Mouse (Mus musculus): ENCODE measurements at regions not wholly inside any gene's neighbourhood (a gene's known extent, or its start where the extent isn't known, plus 50 kb on each side); places are given as distances from the start of the nearest gene placed in this dataset.
"Not testable (repeated sequence)": the region's sequence is repeated elsewhere in the genome, so short reads cannot be mapped to it uniquely, and the experiment has no call there.

GRCm38 (mm10) chr16:55578686-55579085 lies 260.0 kb downstream of the Nfkbiz start:
- DNase-seq: no peak

GRCm38 (mm10) chr16:55575609-55576283 lies 263.0 kb downstream of the Nfkbiz start:
- DNase-seq: not testable (repeated sequence)

GRCm38 (mm10) chr16:55571106-55571505 lies 267.6 kb downstream of the Nfkbiz start:
- DNase-seq: peak; percentile 44

GRCm38 (mm10) chr16:55570097-55570496 lies 268.6 kb downstream of the Nfkbiz start:
- DNase-seq: no peak

- no peak for DNase-seq
These were observed 258.2 kb upstream of the Zpld1 start for GRCm38 (mm10) chr16:55555821-55556535.

GRCm38 (mm10) chr16:55555224-55555623 lies 257.4 kb upstream of the Zpld1 start:
- DNase-seq: no peak

GRCm38 (mm10) chr16:55553896-55554295 lies 256.1 kb upstream of the Zpld1 start:
- DNase-seq: no peak

- no peak for DNase-seq
These were observed 253.6 kb upstream of the Zpld1 start for GRCm38 (mm10) chr16:55551348-55551747.

- DNase-seq: no peak
These were observed 253.0 kb upstream of the Zpld1 start for GRCm38 (mm10) chr16:55550649-55551312.

GRCm38 (mm10) chr16:55547095-55547494 lies 249.3 kb upstream of the Zpld1 start:
- DNase-seq: no peak

GRCm38 (mm10) chr16:55540336-55541015 lies 242.7 kb upstream of the Zpld1 start:
- DNase-seq: no peak

GRCm38 (mm10) chr16:55539179-55539578 lies 241.4 kb upstream of the Zpld1 start:
- DNase-seq: no peak

- DNase-seq: no peak
These were observed 239.8 kb upstream of the Zpld1 start for GRCm38 (mm10) chr16:55537548-55537947.

GRCm38 (mm10) chr16:55532686-55533085 lies 234.9 kb upstream of the Zpld1 start:
- peak; percentile 32 for DNase-seq

- no peak for DNase-seq
These were observed 233.1 kb upstream of the Zpld1 start for GRCm38 (mm10) chr16:55530844-55531243.

- DNase-seq: no peak
These were observed 229.9 kb upstream of the Zpld1 start for GRCm38 (mm10) chr16:55527680-55528079.

GRCm38 (mm10) chr16:55526230-55526842 lies 228.6 kb upstream of the Zpld1 start:
- no peak for DNase-seq

GRCm38 (mm10) chr16:55523264-55523663 lies 225.5 kb upstream of the Zpld1 start:
- DNase-seq: no peak

GRCm38 (mm10) chr16:55522283-55522682 lies 224.5 kb upstream of the Zpld1 start:
- DNase-seq: no peak

- peak; percentile 38 for DNase-seq
These were observed 223.7 kb upstream of the Zpld1 start for GRCm38 (mm10) chr16:55521421-55521971.

- DNase-seq: no peak
These were observed 222.3 kb upstream of the Zpld1 start for GRCm38 (mm10) chr16:55520077-55520476.

- peak; percentile 42 for DNase-seq
These were observed 221.9 kb upstream of the Zpld1 start for GRCm38 (mm10) chr16:55519646-55520045.

Measured in kidney, postnatal 14 days (tissue).